Mouse (Mus musculus) neural tube, embryonic 15.5 days (tissue): ENCODE measurements around the gene Trpm3. TPM values are rescaled to one million over a fixed set of nuclear protein-coding genes. Genes with fewer than 3 reads are reported as not detected.

ENCODE experiments used
- ATAC-seq: fragments of 200-750 bp; cut with Nextera tagmentation; 2 replicates; pipeline ENCODE4 v1.8.0; 2017; ENCODE audit warnings: mild to moderate bottlenecking, moderate TSS enrichment, moderate library complexity; ENCODE audit not compliant: low FRiP score
- H3K27ac ChIP-seq: fragments of 300-500 bp; sonication (generic); replicated peaks from 2 replicates; pipeline ENCODE4 v1.5.1; 2015; ENCODE audit warnings: mild to moderate bottlenecking, inconsistent platforms
- H3K27me3 ChIP-seq: fragments of 300-500 bp; sonication (generic); replicated peaks from 2 replicates; pipeline ENCODE4 v1.6.1; 2015; ENCODE audit warnings: inconsistent platforms
- H3K36me3 ChIP-seq: fragments of 300-500 bp; sonication (generic); 2 replicates; pipeline ENCODE4 v1.6.1; 2015; ENCODE audit warnings: inconsistent platforms
- H3K4me1 ChIP-seq: fragments of 300-500 bp; sonication (generic); 2 replicates; pipeline ENCODE4 v1.6.1; 2015; ENCODE audit warnings: inconsistent platforms
- H3K4me2 ChIP-seq: fragments of 300-500 bp; sonication (generic); 2 replicates; pipeline ENCODE4 v1.6.1; 2015; ENCODE audit warnings: inconsistent platforms, mild to moderate bottlenecking, moderate library complexity
- H3K4me3 ChIP-seq: fragments of 300-500 bp; sonication (generic); replicated peaks from 2 replicates; pipeline ENCODE4 v1.5.1; 2015; ENCODE audit warnings: mild to moderate bottlenecking, inconsistent platforms
- H3K9ac ChIP-seq: fragments of 300-500 bp; sonication (generic); replicated peaks from 2 replicates; pipeline ENCODE4 v1.6.1; 2015; ENCODE audit warnings: mild to moderate bottlenecking, inconsistent platforms
- H3K9me3 ChIP-seq: fragments of 300-500 bp; sonication (generic); replicated peaks from 2 replicates; pipeline ENCODE4 v1.6.1; 2016; ENCODE audit warnings: inconsistent platforms
- WGBS: fragments of 180-500 bp; shearing (Covaris S2); methylation state at CpG from one replicate; pipeline ENCODE4 v1.1.7; 2015; ENCODE audit warnings: mixed read lengths; 5-methylcytosine and 5-hydroxymethylcytosine counted together
- polyA plus RNA-seq: library from polyadenylated mRNA; unstranded; fragments of >200 nt; fragmentation: Nextera tagmentation; extraction: Ambion mirVana; gene quantifications from 2 replicates; pipeline ENCODE4 v1.2.1, GENCODE M21; 2015

Trpm3 gene
- polyA plus RNA-seq, 1 experiment from 2014 or later = 18.8 TPM

GRCm38 (mm10) chr19:22920949-22921348 lies 782.1 kb downstream of the Trpm3 start:
- peaks cover 4% of the 10 kb centered on the region; the same call in 1 of the 2 replicates for H3K36me3 ChIP-seq
- no peak for ATAC-seq
- no peak overlapping the region for H3K9ac ChIP-seq
- no peak overlapping the region for H3K4me3 ChIP-seq
- H3K4me1 ChIP-seq = peaks cover 10% of the 10 kb centered on the region
- H3K4me2 ChIP-seq = no peak overlapping the region
- WGBS = 46% methylated on average over 5 of the region's 5 CpGs
- no peaks in the 10 kb centered on the region for H3K9me3 ChIP-seq
- no peak overlapping the region for H3K27ac ChIP-seq
- H3K27me3 ChIP-seq = no peaks in the 10 kb centered on the region

- WGBS = 92% methylated on average over 18 of the region's 18 CpGs
- Histone ChIP-seq H3K4me1 (no peaks in the 10 kb centered on the region), H3K9ac (no peak overlapping the region), H3K4me3 (no peak overlapping the region), H3K9me3 (no peaks in the 10 kb centered on the region), H3K4me2 (no peak overlapping the region), H3K36me3 (peaks cover 4% of the 10 kb centered on the region; the same call in 1 of the 2 replicates), H3K27me3 (no peaks in the 10 kb centered on the region), H3K27ac (no peak overlapping the region)
- no peak for ATAC-seq
Measured at GRCm38 (mm10) chr19:22922871-22923670, 784.2 kb downstream of the Trpm3 start.

GRCm38 (mm10) chr19:22925284-22925683 lies 786.4 kb downstream of the Trpm3 start:
- WGBS = 95% methylated on average over 3 of the region's 3 CpGs

GRCm38 (mm10) chr19:22926753-22927152 lies 787.9 kb downstream of the Trpm3 start:
- H3K9ac ChIP-seq = no peak overlapping the region
- peaks cover 8% of the 10 kb centered on the region; the same call in 1 of the 2 replicates for H3K4me1 ChIP-seq
- no peak for ATAC-seq
- H3K4me3 ChIP-seq = no peak overlapping the region
- 77% methylated on average over 9 of the region's 9 CpGs for WGBS
- no peaks in the 10 kb centered on the region for H3K36me3 ChIP-seq
- H3K4me2 ChIP-seq = no peak overlapping the region
- no peaks in the 10 kb centered on the region for H3K27me3 ChIP-seq
- H3K9me3 ChIP-seq = no peaks in the 10 kb centered on the region
- no peak overlapping the region for H3K27ac ChIP-seq

More at GRCm38 (mm10) chr19:22925284-22925683, 786.4 kb downstream of the Trpm3 start:
- Histone ChIP-seq H3K4me3 (no peak overlapping the region), H3K9me3 (no peaks in the 10 kb centered on the region), H3K4me1 (peaks cover 7% of the 10 kb centered on the region; the same call in 1 of the 2 replicates), H3K27ac (no peak overlapping the region), H3K4me2 (no peak overlapping the region), H3K27me3 (no peaks in the 10 kb centered on the region), H3K36me3 (no peaks in the 10 kb centered on the region), H3K9ac (no peak overlapping the region)
- no peak for ATAC-seq

- ATAC-seq = no peak
- H3K36me3 ChIP-seq = no peaks in the 10 kb centered on the region
- H3K27ac ChIP-seq = no peak overlapping the region
- 95% methylated on average over 6 of the region's 6 CpGs for WGBS
- no peak overlapping the region for H3K9ac ChIP-seq
- H3K4me2 ChIP-seq = no peak overlapping the region
- peaks cover 8% of the 10 kb centered on the region; the same call in 1 of the 2 replicates for H3K4me1 ChIP-seq
- H3K4me3 ChIP-seq = no peak overlapping the region
- H3K27me3 ChIP-seq = no peaks in the 10 kb centered on the region
- no peaks in the 10 kb centered on the region for H3K9me3 ChIP-seq
Measured at GRCm38 (mm10) chr19:22928366-22928765, 789.5 kb downstream of the Trpm3 start.

- no peaks in the 10 kb centered on the region for H3K9me3 ChIP-seq
- no peak overlapping the region for H3K4me3 ChIP-seq
- 83% methylated on average over 6 of the region's 6 CpGs for WGBS
- H3K4me2 ChIP-seq = no peak overlapping the region
- no peak for ATAC-seq
- H3K9ac ChIP-seq = no peak overlapping the region; the same call in 1 of the 2 replicates
- H3K27me3 ChIP-seq = no peaks in the 10 kb centered on the region
- peak overlapping the region; percentile 67 for H3K27ac ChIP-seq
- H3K4me1 ChIP-seq = peaks cover 8% of the 10 kb centered on the region; the same call in 1 of the 2 replicates
- H3K36me3 ChIP-seq = no peaks in the 10 kb centered on the region
Measured at GRCm38 (mm10) chr19:22929768-22930167, 790.9 kb downstream of the Trpm3 start.

- Histone ChIP-seq H3K4me2 (no peak overlapping the region), H3K4me1 (peaks cover 8% of the 10 kb centered on the region; the same call in 1 of the 2 replicates), H3K9ac (no peak overlapping the region), H3K4me3 (no peak overlapping the region), H3K27me3 (no peaks in the 10 kb centered on the region), H3K36me3 (no peaks in the 10 kb centered on the region), H3K27ac (peak overlapping the region; percentile 67), H3K9me3 (no peaks in the 10 kb centered on the region)
- WGBS = 56% methylated on average over 7 of the region's 7 CpGs
- peak; percentile 86 for ATAC-seq
Measured at GRCm38 (mm10) chr19:22930368-22930834, 791.6 kb downstream of the Trpm3 start.

DNA sequence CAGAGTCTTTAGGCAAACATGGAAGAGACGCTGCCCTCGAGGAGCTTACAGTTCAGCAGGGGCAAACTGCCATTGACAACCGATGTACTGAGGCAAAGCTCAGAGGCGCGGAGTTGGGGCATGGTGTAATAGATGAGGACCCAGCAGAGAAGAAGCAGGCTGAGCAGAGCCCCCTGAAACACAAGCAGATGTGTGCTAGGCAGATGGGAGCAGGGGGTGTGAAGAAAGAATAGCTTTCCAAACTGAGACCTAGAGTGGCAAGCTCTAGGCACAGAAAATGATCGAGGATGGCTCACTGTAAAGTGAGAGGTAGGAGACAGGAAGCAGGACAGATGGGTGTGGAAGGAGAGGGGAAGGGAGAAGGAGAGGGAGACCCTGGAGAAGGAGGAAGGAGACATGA lies 792.2 kb downstream of the Trpm3 start:
- Histone ChIP-seq H3K36me3 (no peaks in the 10 kb centered on the region), H3K4me3 (no peak overlapping the region), H3K4me2 (no peak overlapping the region), H3K9ac (no peak overlapping the region), H3K27me3 (no peaks in the 10 kb centered on the region), H3K9me3 (no peaks in the 10 kb centered on the region), H3K4me1 (peaks cover 8% of the 10 kb centered on the region; the same call in 1 of the 2 replicates), H3K27ac (peak overlapping the region; percentile 67)
- ATAC-seq = no peak
- WGBS = 76% methylated on average over 6 of the region's 6 CpGs

DNA sequence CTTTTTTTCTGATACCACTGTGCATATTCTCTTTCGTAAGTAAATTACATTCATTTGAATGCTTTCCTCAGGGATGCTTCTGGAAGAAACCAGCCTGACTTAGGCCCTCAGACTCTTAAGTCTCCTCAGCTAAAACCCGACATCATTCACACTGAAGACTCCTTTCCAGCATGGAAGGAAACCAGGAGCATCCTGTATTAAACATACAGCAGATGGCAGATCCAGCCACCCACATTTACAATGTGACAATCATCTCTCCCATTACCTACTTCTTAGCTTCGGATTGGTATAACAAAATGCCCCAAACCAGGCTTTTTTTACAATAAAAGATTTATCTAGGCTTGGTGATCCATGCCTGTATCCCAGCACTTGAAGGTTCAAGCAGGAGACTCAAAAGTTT lies 796.2 kb downstream of the Trpm3 start:
- H3K36me3 ChIP-seq = no peaks in the 10 kb centered on the region
- H3K4me2 ChIP-seq = no peak overlapping the region
- peaks cover 18% of the 10 kb centered on the region for H3K4me1 ChIP-seq
- WGBS = 74% methylated on average over 3 of the region's 3 CpGs
- H3K9me3 ChIP-seq = no peaks in the 10 kb centered on the region
- no peak for ATAC-seq
- no peak overlapping the region for H3K9ac ChIP-seq
- H3K27me3 ChIP-seq = no peaks in the 10 kb centered on the region
- H3K27ac ChIP-seq = no peak overlapping the region
- H3K4me3 ChIP-seq = no peak overlapping the region

DNA sequence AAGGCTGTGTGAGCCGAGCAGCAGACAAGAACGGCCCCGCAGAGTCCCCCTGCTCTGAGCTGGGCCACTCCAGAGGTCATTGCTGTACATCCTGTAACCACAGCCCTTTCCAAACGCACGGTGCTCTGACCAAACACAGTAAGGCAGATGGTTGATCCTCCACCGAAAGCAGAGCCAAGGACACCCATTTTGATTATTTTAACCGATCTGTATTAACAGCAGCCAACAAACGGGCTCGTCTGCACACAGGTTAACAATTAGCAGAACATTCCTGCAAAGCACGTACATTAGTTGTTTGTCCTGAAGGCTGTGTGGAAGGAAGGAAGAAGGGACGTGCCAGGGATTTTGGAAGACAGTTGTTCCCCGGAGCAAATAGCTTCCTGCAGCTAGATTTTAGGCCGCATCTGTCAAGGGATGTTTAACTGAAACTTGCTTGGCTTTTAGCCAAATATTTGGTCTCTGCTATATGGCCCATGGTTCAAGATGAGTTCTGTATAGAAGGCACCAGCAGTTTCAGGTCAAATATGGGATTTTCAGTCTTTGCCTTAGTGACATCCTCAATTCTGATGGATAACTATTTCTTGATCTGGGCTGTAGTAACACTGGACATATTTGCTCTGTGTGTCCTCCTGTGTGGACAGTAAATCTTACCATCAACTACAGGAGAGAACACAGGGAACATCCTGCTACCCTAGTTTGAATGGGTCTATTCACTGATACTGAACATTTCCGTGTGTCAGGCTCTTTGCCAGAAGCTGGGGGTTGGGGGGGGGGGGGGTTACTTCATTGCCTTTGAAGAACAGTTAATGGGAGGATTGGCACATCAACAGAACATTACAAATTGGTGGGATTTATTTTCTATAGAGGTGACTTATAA lies 800.2 kb downstream of the Trpm3 start:
- peak overlapping the region; percentile 71 for H3K27ac ChIP-seq
- no peaks in the 10 kb centered on the region for H3K36me3 ChIP-seq
- ATAC-seq = peak; percentile 84
- no peak overlapping the region for H3K4me3 ChIP-seq
- H3K4me2 ChIP-seq = no peak overlapping the region
- H3K9ac ChIP-seq = no peak overlapping the region
- no peaks in the 10 kb centered on the region for H3K9me3 ChIP-seq
- peaks cover 23% of the 10 kb centered on the region for H3K4me1 ChIP-seq
- H3K27me3 ChIP-seq = no peaks in the 10 kb centered on the region
- WGBS = 37% methylated on average over 14 of the region's 14 CpGs

DNA sequence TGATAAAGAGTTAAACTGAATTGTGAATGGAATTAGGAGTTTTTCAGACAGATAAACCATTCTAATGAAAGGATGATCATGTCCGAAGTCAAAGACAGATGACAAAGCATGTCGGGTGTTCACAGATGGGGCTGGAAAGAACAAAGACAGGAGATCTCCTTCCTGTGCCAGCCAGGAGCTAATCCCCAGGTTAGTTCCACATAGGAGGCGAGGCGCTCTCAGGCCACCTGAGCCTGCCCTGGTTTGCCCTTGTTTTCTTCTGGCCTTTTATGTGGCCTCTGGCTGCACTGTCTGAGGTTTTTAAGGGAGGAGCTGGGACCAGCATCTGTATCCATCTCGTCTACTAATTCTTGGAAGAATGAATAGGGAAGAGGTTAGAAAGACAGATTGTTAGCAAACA lies 801.0 kb downstream of the Trpm3 start:
- WGBS = 60% methylated on average over 5 of the region's 5 CpGs
- peak overlapping the region; percentile 71 for H3K27ac ChIP-seq
- ATAC-seq = peak; percentile 43; the same call in 1 of the 2 replicates

More for the DNA sequence above, 801.0 kb downstream of the Trpm3 start:
- no peak overlapping the region for H3K4me2 ChIP-seq
- no peaks in the 10 kb centered on the region for H3K27me3 ChIP-seq
- H3K36me3 ChIP-seq = no peaks in the 10 kb centered on the region
- no peak overlapping the region for H3K4me3 ChIP-seq
- H3K9ac ChIP-seq = no peak overlapping the region
- H3K9me3 ChIP-seq = no peaks in the 10 kb centered on the region
- H3K4me1 ChIP-seq = peaks cover 23% of the 10 kb centered on the region
